Mouse (Mus musculus) gastrocnemius, postnatal 10 days (tissue): ENCODE measurements around the gene Tardbp. TPM values are rescaled to one million over a fixed set of nuclear protein-coding genes. Genes with fewer than 3 reads are reported as not detected.

Source experiments
- total RNA-seq, 2 experiments: library from RNA; stranded (reverse); gene quantifications; 2 replicates each; pipeline ENCODE4 v1.2.3; 2021

Gene Tardbp
- total RNA-seq, 2 experiments from 2014 or later: 130 to 172 TPM

Other genes with a start within 250 kb of the Tardbp start
- 1 to 10 TPM; 7.5 to 9.2 TPM for gene Ubiad1, start 182.2 kb downstream of the Tardbp start, total RNA-seq
- 10 to 100 TPM; 26.3 to 30.6 TPM for gene Mtor, start 178.4 kb downstream of the Tardbp start, total RNA-seq
- gene Angptl7, start 126.6 kb downstream of the Tardbp start, total RNA-seq: 10 to 100 TPM in 1 of 2 experiments, 1 to 10 TPM in 1; 3.8 to 24.4 TPM
- gene Exosc10, start 68.6 kb downstream of the Tardbp start, total RNA-seq: 10 to 100 TPM; 27.0 to 32.7 TPM
- 10 to 100 TPM; 25.4 to 32.8 TPM for gene Srm, start 35.5 kb downstream of the Tardbp start, total RNA-seq
- under 1 TPM; 0.16 to 0.54 TPM for gene Masp2, start 24.5 kb downstream of the Tardbp start, total RNA-seq
- 1 to 10 TPM; 6.9 to 8.6 TPM for gene Gm572, start 16.3 kb upstream of the Tardbp start, total RNA-seq
- 10 to 100 TPM; 39.3 to 42.0 TPM for gene Casz1, start 177.4 kb upstream of the Tardbp start, total RNA-seq